Mouse (Mus musculus) embryonic facial prominence, embryonic 12.5 days (tissue): ENCODE data around the gene Itgb1bp1. TPM values are rescaled to one million over a fixed set of nuclear protein-coding genes. Genes with fewer than 3 reads are reported as not detected.

Experiments
- ATAC-seq: fragments of 200-750 bp; cut with Nextera tagmentation; 2 replicates; pipeline ENCODE4 v1.8.0; 2017; ENCODE audit not compliant: insufficient number of reproducible peaks, insufficient read depth, low FRiP score, low TSS enrichment
- H3K27ac ChIP-seq: fragments of 300-500 bp; sonication (generic); 2 replicates; pipeline ENCODE4 v1.5.1; 2016; ENCODE audit warnings: mild to moderate bottlenecking
- H3K27me3 ChIP-seq: fragments of 300-500 bp; sonication (generic); 2 replicates; pipeline ENCODE4 v1.6.1; 2016; ENCODE audit warnings: mild to moderate bottlenecking, moderate library complexity
- H3K36me3 ChIP-seq: fragments of 300-500 bp; sonication (generic); 2 replicates; pipeline ENCODE4 v1.6.1; 2016; ENCODE audit warnings: mild to moderate bottlenecking
- H3K4me1 ChIP-seq: fragments of 300-500 bp; sonication (generic); 2 replicates; pipeline ENCODE4 v1.6.1; 2016
- H3K4me2 ChIP-seq: fragments of 300-500 bp; sonication (generic); replicated peaks from 2 replicates; pipeline ENCODE4 v1.6.1; 2016; ENCODE audit warnings: mild to moderate bottlenecking, moderate library complexity
- H3K4me3 ChIP-seq: fragments of 300-500 bp; sonication (generic); 2 replicates; pipeline ENCODE4 v1.5.1; 2016; ENCODE audit warnings: mild to moderate bottlenecking
- H3K9ac ChIP-seq: fragments of 300-500 bp; sonication (generic); 2 replicates; pipeline ENCODE4 v1.6.1; 2016; ENCODE audit warnings: mild to moderate bottlenecking, moderate library complexity
- H3K9me3 ChIP-seq: fragments of 300-500 bp; sonication (generic); 2 replicates; pipeline ENCODE4 v1.6.1; 2016; ENCODE audit warnings: mild to moderate bottlenecking, moderate library complexity
- WGBS: fragments of 180-500 bp; shearing (Covaris S2); methylation state at CpG from one replicate; pipeline ENCODE4 v1.1.7; 2016; 5-methylcytosine and 5-hydroxymethylcytosine counted together
- polyA plus RNA-seq: library from polyadenylated mRNA; unstranded; fragments of >200 nt; fragmentation: Nextera tagmentation; extraction: Ambion mirVana; gene quantifications from 2 replicates; pipeline ENCODE4 v1.2.1, GENCODE M21; 2016

Itgb1bp1 gene
- polyA plus RNA-seq: 48.3 and 53.4 TPM in 2 replicates

- Histone ChIP-seq H3K9me3 (no peaks in the 10 kb centered on the region), H3K27ac (peak within 1 kb of the TSS; percentile 92), H3K36me3 (peaks cover 17% of the 10 kb centered on the region), H3K27me3 (no peaks in the 10 kb centered on the region), H3K4me2 (peak within 1 kb of the TSS; percentile 66), H3K4me1 (peaks cover 12% of the 10 kb centered on the region), H3K9ac (peak within 1 kb of the TSS; percentile 83), H3K4me3 (peak within 1 kb of the TSS; percentile 77)
- peak; percentile 95 for ATAC-seq
- WGBS: under 1% methylated on average over 28 of the region's 28 CpGs
Observed at GRCm38 (mm10) chr12:21286243-21286622, at the start of gene Itgb1bp1. Itgb1bp1 (minus strand) TSS chr12:21286284.

DNA sequence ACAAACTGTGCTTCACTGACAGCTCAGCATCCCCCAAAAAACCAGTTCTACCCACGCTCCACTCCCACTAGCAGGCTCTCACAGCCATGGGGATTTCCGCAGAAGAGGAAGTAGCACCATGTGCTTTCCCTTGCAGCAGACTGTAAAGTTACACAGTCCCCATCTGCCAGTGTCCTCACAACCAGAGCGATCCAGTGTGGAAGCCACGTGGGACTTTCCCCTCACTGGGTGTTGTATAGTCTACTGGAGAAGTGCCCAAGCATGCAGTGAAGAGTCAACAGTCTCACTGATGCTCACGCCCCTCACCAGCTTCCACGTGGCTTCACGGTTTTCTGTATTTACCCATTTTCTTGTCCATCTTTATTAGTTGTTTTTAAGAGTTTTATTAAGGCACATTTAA, 49.8 kb upstream of the Itgb1bp1 start:
- no peak overlapping the region for H3K4me3 ChIP-seq

GRCm38 (mm10) chr12:21333766-21334165, 47.7 kb upstream of the Itgb1bp1 start:
- H3K27ac ChIP-seq: no peak overlapping the region
- H3K9ac ChIP-seq: no peak overlapping the region
- WGBS: 94% methylated on average over 5 of the region's 5 CpGs
- no peak overlapping the region for H3K4me3 ChIP-seq
- no peak overlapping the region for H3K4me2 ChIP-seq
- no peaks in the 10 kb centered on the region for H3K27me3 ChIP-seq
- no peak for ATAC-seq
- no peaks in the 10 kb centered on the region for H3K9me3 ChIP-seq
- H3K4me1 ChIP-seq: no peaks in the 10 kb centered on the region
- peaks cover 63% of the 10 kb centered on the region for H3K36me3 ChIP-seq

More for the DNA sequence above, 49.8 kb upstream of the Itgb1bp1 start:
- Histone ChIP-seq H3K36me3 (peaks cover 64% of the 10 kb centered on the region), H3K9me3 (no peaks in the 10 kb centered on the region), H3K27ac (no peak overlapping the region), H3K4me2 (no peak overlapping the region), H3K27me3 (no peaks in the 10 kb centered on the region), H3K9ac (no peak overlapping the region), H3K4me1 (no peaks in the 10 kb centered on the region)
- 91% methylated on average over 7 of the region's 7 CpGs for WGBS
- no peak for ATAC-seq

GRCm38 (mm10) chr12:21333021-21333420, 46.9 kb upstream of the Itgb1bp1 start:
- no peaks in the 10 kb centered on the region for H3K4me1 ChIP-seq
- no peak overlapping the region for H3K27ac ChIP-seq
- no peaks in the 10 kb centered on the region for H3K27me3 ChIP-seq
- WGBS: 94% methylated on average over 7 of the region's 7 CpGs
- no peak overlapping the region for H3K9ac ChIP-seq
- peaks cover 68% of the 10 kb centered on the region for H3K36me3 ChIP-seq
- no peak overlapping the region for H3K4me3 ChIP-seq
- ATAC-seq: no peak
- no peak overlapping the region for H3K4me2 ChIP-seq
- no peaks in the 10 kb centered on the region for H3K9me3 ChIP-seq

DNA sequence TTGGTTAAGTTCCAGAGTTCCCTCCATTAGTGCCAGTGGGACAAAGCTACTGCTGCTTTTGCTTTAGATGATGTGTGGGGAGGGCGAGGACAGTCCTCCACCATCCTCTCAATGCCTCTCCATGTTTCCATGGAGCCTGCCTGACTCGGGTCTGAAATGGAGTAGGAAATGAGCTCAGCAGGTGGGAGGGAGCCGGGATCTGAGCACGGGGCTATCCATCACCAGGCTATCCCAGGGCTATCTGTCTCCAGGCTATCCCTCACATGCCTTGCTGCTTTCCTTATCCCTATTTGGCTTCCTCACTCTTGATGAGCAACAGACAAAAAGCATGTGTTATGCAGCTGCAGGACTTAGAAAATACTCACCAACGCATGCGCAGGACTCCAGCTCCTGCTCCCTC, 45.6 kb upstream of the Itgb1bp1 start:
- Histone ChIP-seq H3K27me3 (no peaks in the 10 kb centered on the region), H3K4me1 (no peaks in the 10 kb centered on the region), H3K9ac (no peak overlapping the region), H3K9me3 (no peaks in the 10 kb centered on the region), H3K4me2 (no peak overlapping the region), H3K4me3 (no peak overlapping the region), H3K27ac (no peak overlapping the region), H3K36me3 (peaks cover 80% of the 10 kb centered on the region)
- no peak for ATAC-seq
- 84% methylated on average over 6 of the region's 6 CpGs for WGBS

DNA sequence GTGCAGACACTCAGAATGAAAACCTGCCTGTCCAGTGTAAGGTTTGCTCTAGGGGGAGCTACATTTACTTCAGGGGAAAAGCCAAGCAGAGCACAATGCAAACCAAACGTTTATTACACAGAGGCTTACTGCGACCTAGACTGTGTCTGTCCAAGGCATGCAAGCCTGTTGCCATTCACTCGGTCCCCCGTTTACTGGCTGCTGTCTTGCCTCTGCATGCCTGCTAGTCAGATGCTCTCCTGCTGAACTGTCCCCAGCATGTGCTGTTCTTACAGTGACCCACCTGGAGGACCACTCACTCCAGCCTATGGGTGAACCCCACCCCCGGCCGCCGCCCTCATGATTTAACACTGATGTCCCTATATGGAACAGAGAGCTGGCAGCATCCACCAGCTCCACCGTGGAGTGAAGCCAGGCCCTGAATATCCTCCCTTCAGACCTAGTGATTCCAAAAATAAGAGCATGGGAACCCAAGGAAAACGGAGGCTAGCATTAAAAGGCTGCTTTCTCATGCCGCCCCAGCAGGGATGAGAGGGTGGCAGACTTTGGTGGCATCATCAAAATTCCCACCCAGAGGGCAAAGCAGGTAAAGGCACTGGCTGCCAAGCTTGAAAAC, 45.0 kb upstream of the Itgb1bp1 start:
- Histone ChIP-seq H3K9me3 (no peaks in the 10 kb centered on the region), H3K4me3 (no peak overlapping the region), H3K27ac (no peak overlapping the region), H3K27me3 (no peaks in the 10 kb centered on the region), H3K4me2 (no peak overlapping the region), H3K9ac (no peak overlapping the region), H3K4me1 (no peaks in the 10 kb centered on the region), H3K36me3 (peaks cover 76% of the 10 kb centered on the region)
- no peak for ATAC-seq
- 88% methylated on average over 10 of the region's 10 CpGs for WGBS

- no peak overlapping the region for H3K4me2 ChIP-seq
- H3K36me3 ChIP-seq: peaks cover 78% of the 10 kb centered on the region
- 87% methylated on average over 9 of the region's 9 CpGs for whole genome bisulfite sequencing
- H3K4me3 ChIP-seq: no peak overlapping the region
- H3K4me1 ChIP-seq: no peaks in the 10 kb centered on the region
- no peaks in the 10 kb centered on the region for H3K27me3 ChIP-seq
- ATAC-seq: no peak
- no peak overlapping the region for H3K9ac ChIP-seq
- no peak overlapping the region for H3K27ac ChIP-seq
- H3K9me3 ChIP-seq: no peaks in the 10 kb centered on the region
Observed at GRCm38 (mm10) chr12:21329661-21330400, 43.7 kb upstream of the Itgb1bp1 start.

DNA sequence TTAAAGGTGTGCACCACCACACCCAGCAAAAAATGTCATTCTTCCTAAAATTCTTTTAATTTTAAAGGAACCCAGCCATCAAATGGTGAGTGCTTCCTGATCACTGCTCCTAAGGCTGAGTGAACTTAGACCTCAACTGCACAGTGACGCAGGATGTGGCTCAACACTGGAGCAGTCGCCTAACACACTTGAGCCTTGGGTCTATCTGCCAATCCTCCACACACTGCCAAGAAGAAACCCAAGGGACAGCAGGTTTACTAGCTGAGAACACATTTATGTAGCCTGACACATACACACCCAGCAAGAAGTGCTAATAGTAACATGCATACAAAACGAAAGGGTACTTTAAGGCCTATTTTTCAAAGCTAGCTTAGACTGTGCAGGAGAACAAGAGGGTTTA, 40.2 kb upstream of the Itgb1bp1 start:
- Histone ChIP-seq H3K36me3 (peaks cover 78% of the 10 kb centered on the region), H3K27me3 (no peaks in the 10 kb centered on the region), H3K4me3 (no peak overlapping the region), H3K27ac (no peak overlapping the region), H3K4me2 (no peak overlapping the region), H3K4me1 (no peaks in the 10 kb centered on the region), H3K9me3 (no peaks in the 10 kb centered on the region), H3K9ac (no peak overlapping the region)
- WGBS: 92% methylated on average over 3 of the region's 3 CpGs
- no peak for ATAC-seq

- Histone ChIP-seq H3K27me3 (no peaks in the 10 kb centered on the region), H3K27ac (no peak overlapping the region), H3K4me1 (no peaks in the 10 kb centered on the region), H3K9me3 (no peaks in the 10 kb centered on the region), H3K4me2 (no peak overlapping the region), H3K9ac (no peak overlapping the region), H3K4me3 (no peak overlapping the region), H3K36me3 (peaks cover 81% of the 10 kb centered on the region)
- no peak for ATAC-seq
- WGBS: 89% methylated on average over 8 of the region's 8 CpGs
Observed at GRCm38 (mm10) chr12:21325266-21325665, 39.2 kb upstream of the Itgb1bp1 start.

- Histone ChIP-seq H3K4me1 (no peaks in the 10 kb centered on the region), H3K36me3 (peaks cover 80% of the 10 kb centered on the region), H3K4me2 (no peak overlapping the region), H3K9ac (no peak overlapping the region), H3K9me3 (no peaks in the 10 kb centered on the region), H3K4me3 (no peak overlapping the region), H3K27ac (no peak overlapping the region), H3K27me3 (no peaks in the 10 kb centered on the region)
- WGBS: 85% methylated on average over 5 of the region's 5 CpGs
- ATAC-seq: no peak
Observed at GRCm38 (mm10) chr12:21324101-21324500, 38.0 kb upstream of the Itgb1bp1 start.

GRCm38 (mm10) chr12:21322856-21323255, 36.8 kb upstream of the Itgb1bp1 start:
- Histone ChIP-seq H3K4me1 (no peaks in the 10 kb centered on the region), H3K27ac (no peak overlapping the region), H3K27me3 (no peaks in the 10 kb centered on the region), H3K4me2 (no peak overlapping the region), H3K9me3 (no peaks in the 10 kb centered on the region), H3K36me3 (peaks cover 70% of the 10 kb centered on the region), H3K9ac (no peak overlapping the region), H3K4me3 (no peak overlapping the region)
- no peak for ATAC-seq
- WGBS: 87% methylated on average over 9 of the region's 9 CpGs

GRCm38 (mm10) chr12:21322296-21322695, 36.2 kb upstream of the Itgb1bp1 start:
- WGBS: 92% methylated on average over 4 of the region's 4 CpGs
- no peak overlapping the region for H3K4me3 ChIP-seq
- H3K36me3 ChIP-seq: peaks cover 65% of the 10 kb centered on the region
- ATAC-seq: no peak
- no peak overlapping the region for H3K4me2 ChIP-seq
- H3K27ac ChIP-seq: no peak overlapping the region
- no peak overlapping the region for H3K9ac ChIP-seq
- no peaks in the 10 kb centered on the region for H3K27me3 ChIP-seq
- H3K9me3 ChIP-seq: no peaks in the 10 kb centered on the region
- H3K4me1 ChIP-seq: no peaks in the 10 kb centered on the region
